Mouse (Mus musculus) cortical plate, adult 2 months (tissue): ENCODE results near the gene Prss27.

Experiments used
- CTCF ChIP-seq: fragments of 200-500 bp; IDR thresholded peaks from 2 replicates; pipeline ENCODE4 v1.5.1; 2011; ENCODE audit warnings: mild to moderate bottlenecking, control low read depth, low read length; ENCODE audit not compliant: insufficient read depth; ENCODE audit errors: extremely low read depth
- POLR2A ChIP-seq: fragments of 200-500 bp; IDR thresholded peaks from 2 replicates; pipeline ENCODE4 v1.6.1; 2011; ENCODE audit warnings: mild to moderate bottlenecking, low read length, control low read depth; ENCODE audit not compliant: insufficient read depth; ENCODE audit errors: extremely low read depth

DNA sequence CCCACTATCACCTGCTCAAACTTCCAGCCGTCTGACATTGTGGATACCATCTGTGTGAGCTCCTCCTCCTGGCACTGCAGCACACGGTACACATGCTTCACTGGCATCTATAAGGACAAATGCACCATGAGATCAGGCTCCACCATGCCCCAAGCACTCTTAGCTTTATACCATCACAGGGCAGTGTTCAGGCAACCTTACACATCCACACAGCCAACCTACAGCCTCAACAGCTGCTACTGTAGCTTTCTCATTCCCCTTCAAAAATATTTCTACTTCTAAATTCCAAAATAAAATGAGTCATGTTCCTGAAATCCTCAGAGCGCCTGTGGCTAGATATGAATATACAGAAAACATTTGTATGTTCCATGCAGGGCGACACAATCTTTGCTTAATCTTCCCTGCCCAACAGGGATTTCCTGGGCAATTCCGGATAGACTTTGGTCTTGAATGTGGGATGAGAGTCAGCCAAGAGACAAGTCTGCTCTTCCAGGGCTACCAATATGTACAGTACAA, 19.8 kb downstream of the Prss27 start:
- no peak for TF ChIP-seq POLR2A
- TF ChIP-seq CTCF, result no peak
